8 mouse cellular contexts compared by ENCODE assay signal in genomic region chr12:32826971-32827370, GRCm38 (mm10). TPM values are rescaled to one million over a fixed set of nuclear protein-coding genes. Genes with fewer than 3 reads are reported as not detected.
A peak's percentile ranks its signal among the peaks of the same experiment; 100 is the strongest.
DNase-seq lines count a peak whose midpoint lies in the region; ATAC-seq and TF ChIP-seq lines count a peak whose summit lies in the region.

No protein-coding gene starts in this region.

- TF ChIP-seq CTCF in lung, postnatal 0 days (IDR thresholded peaks at IDR 0.05): peak; percentile 84

- peaks cover 8% of the 10 kb centered on the region for H3K4me1 ChIP-seq in midbrain, embryonic 11.5 days (ENCODE audit: control insufficient read depth, insufficient read depth, low read length)
- peaks cover 8% of the 10 kb centered on the region for H3K4me1 ChIP-seq in midbrain, embryonic 15.5 days
- H3K4me1 ChIP-seq in lung, postnatal 0 days (ENCODE audit: insufficient read depth, low read depth, low read length): no peaks in the 10 kb centered on the region

- no peak overlapping the region for H3K4me2 ChIP-seq in midbrain, embryonic 11.5 days
- no peak overlapping the region for H3K4me2 ChIP-seq in midbrain, embryonic 15.5 days
- H3K4me2 ChIP-seq in lung, postnatal 0 days (replicated peaks; ENCODE audit: low read depth, low read length): no peak overlapping the region

- H3K4me3 ChIP-seq in midbrain, embryonic 11.5 days (ENCODE audit: low read depth, low read length): no peak overlapping the region
- H3K4me3 ChIP-seq in midbrain, embryonic 15.5 days: no peak overlapping the region
- H3K4me3 ChIP-seq in lung, postnatal 0 days (ENCODE audit: low read depth, low read length): no peak overlapping the region

- H3K9me3 ChIP-seq in midbrain, embryonic 11.5 days (ENCODE audit: control insufficient read depth, low read length): no peaks in the 10 kb centered on the region
- H3K9me3 ChIP-seq in midbrain, embryonic 15.5 days: no peaks in the 10 kb centered on the region
- no peaks in the 10 kb centered on the region for H3K9me3 ChIP-seq in lung, postnatal 0 days (ENCODE audit: low read length)

- H3K9ac ChIP-seq in midbrain, embryonic 11.5 days (ENCODE audit: low read length): no peak overlapping the region
- no peak overlapping the region for H3K9ac ChIP-seq in midbrain, embryonic 15.5 days
- H3K9ac ChIP-seq in lung, postnatal 0 days (replicated peaks; ENCODE audit: low read depth): no peak overlapping the region

- TF ChIP-seq EP300 in lung, postnatal 0 days (IDR thresholded peaks at IDR 0.05): no peak

- DNase-seq in cerebellum, postnatal 10 days: peak; percentile 81 to 84
- DNase-seq in cerebellum, adult 11-12 months: no peak
- DNase-seq in midbrain, embryonic 11.5 days (ENCODE audit: low spot score, missing footprints): peak; percentile 81
- peak; percentile 77 to 81 for DNase-seq in adrenal gland, postnatal 36 days
- peak; percentile 32 to 50 for DNase-seq in gastrocnemius, postnatal 4 days (ENCODE audit: low spot score in 2 of 2)
- DNase-seq in lung, postnatal 0 days (ENCODE audit: low spot score): peak; percentile 72
- peak; percentile 66 to 83 for DNase-seq in spleen, postnatal 4 days (ENCODE audit: low spot score in 2 of 2)

- no peak overlapping the region for H3K27ac ChIP-seq in midbrain, embryonic 11.5 days (ENCODE audit: low read depth, low read length)
- H3K27ac ChIP-seq in midbrain, embryonic 15.5 days: no peak overlapping the region
- H3K27ac ChIP-seq in lung, postnatal 0 days (ENCODE audit: low read length): no peak overlapping the region

- ATAC-seq in midbrain, embryonic 11.5 days (ENCODE audit: low FRiP score): no peak
- ATAC-seq in midbrain, embryonic 15.5 days (replicated peaks): no peak
- peak; percentile 44; the same call in 1 of the 2 replicates for ATAC-seq in lung, postnatal 0 days

- 40% methylated on average over 3 of the region's 3 CpGs for WGBS in midbrain, embryonic 11.5 days
- 41% methylated on average over 3 of the region's 3 CpGs for WGBS in midbrain, embryonic 15.5 days
- 23% methylated on average over 3 of the region's 3 CpGs for WGBS in lung, postnatal 0 days

- no peaks in the 10 kb centered on the region for H3K27me3 ChIP-seq in midbrain, embryonic 11.5 days (ENCODE audit: control insufficient read depth, insufficient read depth, low read length)
- no peaks in the 10 kb centered on the region for H3K27me3 ChIP-seq in midbrain, embryonic 15.5 days (replicated peaks)
- H3K27me3 ChIP-seq in lung, postnatal 0 days (replicated peaks; ENCODE audit: insufficient read depth, low read length): no peaks in the 10 kb centered on the region

- peaks cover 3% of the 10 kb centered on the region; the same call in 1 of the 2 replicates for H3K36me3 ChIP-seq in midbrain, embryonic 11.5 days (ENCODE audit: control insufficient read depth, insufficient read depth, low read length)
- H3K36me3 ChIP-seq in midbrain, embryonic 15.5 days (replicated peaks): no peaks in the 10 kb centered on the region
- H3K36me3 ChIP-seq in lung, postnatal 0 days (ENCODE audit: insufficient read depth, low read length): no peaks in the 10 kb centered on the region

RNA-seq across cellular contexts. Expression of gene Nampt, which starts 7.6 kb away (rescaled TPM):
- polyA plus RNA-seq in midbrain, embryonic 11.5 days (2014; fragmentation: Nextera tagmentation; extraction: Ambion mirVana): 43.4 and 44.3 TPM in 2 replicates
- 30.4 and 33.2 TPM in 2 replicates for polyA plus RNA-seq in midbrain, embryonic 15.5 days (2015; fragmentation: Nextera tagmentation; extraction: Ambion mirVana)
- 100 to 1,000 TPM in 1 of 2 experiments, 10 to 100 TPM in 1; 73.7 to 121 TPM for total RNA-seq in adrenal gland, postnatal 36 days (2021)
- total RNA-seq in gastrocnemius, postnatal 4 days (2021): 10 to 100 TPM; 25.6 to 28.0 TPM
- 18.7 and 19.2 TPM in 2 replicates for polyA plus RNA-seq in lung, postnatal 0 days (2015; fragmentation: Nextera tagmentation; extraction: Ambion mirVana)
